Mouse (Mus musculus) hindbrain, embryonic 13.5 days (tissue): Measurements from ENCODE around the gene Lrrc74b. TPM values are rescaled to one million over a fixed set of nuclear protein-coding genes. Genes with fewer than 3 reads are reported as not detected.
A peak's percentile ranks its signal among the peaks of the same experiment; 100 is the strongest.
"Not testable (repeated sequence)": the region's sequence is repeated elsewhere in the genome, so short reads cannot be mapped to it uniquely, and the experiment has no call there.

Experiments used
- ATAC-seq: fragments of 200-750 bp; cut with Nextera tagmentation; 2 replicates; pipeline ENCODE4 v1.8.0; 2017; ENCODE audit warnings: moderate TSS enrichment; ENCODE audit not compliant: low FRiP score
- H3K27ac ChIP-seq: fragments of 300-500 bp; sonication (generic); 2 replicates; pipeline ENCODE4 v1.5.1; 2015; ENCODE audit warnings: inconsistent platforms, mild to moderate bottlenecking, moderate library complexity
- H3K27me3 ChIP-seq: fragments of 300-500 bp; sonication (generic); 2 replicates; pipeline ENCODE4 v1.6.1; 2015; ENCODE audit warnings: mild to moderate bottlenecking, inconsistent platforms
- H3K36me3 ChIP-seq: fragments of 300-500 bp; sonication (generic); 2 replicates; pipeline ENCODE4 v1.6.1; 2015; ENCODE audit warnings: mild to moderate bottlenecking, inconsistent platforms
- H3K4me1 ChIP-seq: fragments of 300-500 bp; sonication (generic); replicated peaks from 2 replicates; pipeline ENCODE4 v1.6.1; 2015; ENCODE audit warnings: inconsistent platforms
- H3K4me2 ChIP-seq: fragments of 300-500 bp; sonication (generic); 2 replicates; pipeline ENCODE4 v1.6.1; 2015; ENCODE audit warnings: inconsistent platforms, mild to moderate bottlenecking, moderate library complexity
- H3K4me3 ChIP-seq: fragments of 300-500 bp; sonication (generic); 2 replicates; pipeline ENCODE4 v1.5.1; 2015; ENCODE audit warnings: mild to moderate bottlenecking, inconsistent platforms
- H3K9ac ChIP-seq: fragments of 300-500 bp; sonication (generic); 2 replicates; pipeline ENCODE4 v1.6.1; 2015; ENCODE audit warnings: mild to moderate bottlenecking, inconsistent platforms
- H3K9me3 ChIP-seq: fragments of 300-500 bp; sonication (generic); 2 replicates; pipeline ENCODE4 v1.6.1; 2016; ENCODE audit warnings: inconsistent platforms
- WGBS: fragments of 180-500 bp; shearing (Covaris S2); methylation state at CpG from one replicate; pipeline ENCODE4 v1.1.7; 2015; 5-methylcytosine and 5-hydroxymethylcytosine counted together
- polyA plus RNA-seq: library from polyadenylated mRNA; unstranded; fragments of >200 nt; fragmentation: Nextera tagmentation; extraction: Ambion mirVana; gene quantifications from 2 replicates; pipeline ENCODE4 v1.2.1, GENCODE M21; 2015

The Lrrc74b gene
- polyA plus RNA-seq, 1 experiment from 2014 or later, result 1.3 TPM

- Histone ChIP-seq H3K9me3 (no peaks in the 10 kb centered on the region), H3K27me3 (peaks cover 29% of the 10 kb centered on the region), H3K4me2 (no peak overlapping the region), H3K27ac (no peak overlapping the region), H3K36me3 (no peaks in the 10 kb centered on the region), H3K9ac (no peak overlapping the region), H3K4me3 (no peak overlapping the region), H3K4me1 (peaks cover 26% of the 10 kb centered on the region)
- 40% methylated on average over 1 of the region's 1 CpGs for WGBS
- ATAC-seq, result no peak
These were observed 2.5 kb upstream of the Lrrc74b start for GRCm38 (mm10) chr16:17563580-17563979.

DNA sequence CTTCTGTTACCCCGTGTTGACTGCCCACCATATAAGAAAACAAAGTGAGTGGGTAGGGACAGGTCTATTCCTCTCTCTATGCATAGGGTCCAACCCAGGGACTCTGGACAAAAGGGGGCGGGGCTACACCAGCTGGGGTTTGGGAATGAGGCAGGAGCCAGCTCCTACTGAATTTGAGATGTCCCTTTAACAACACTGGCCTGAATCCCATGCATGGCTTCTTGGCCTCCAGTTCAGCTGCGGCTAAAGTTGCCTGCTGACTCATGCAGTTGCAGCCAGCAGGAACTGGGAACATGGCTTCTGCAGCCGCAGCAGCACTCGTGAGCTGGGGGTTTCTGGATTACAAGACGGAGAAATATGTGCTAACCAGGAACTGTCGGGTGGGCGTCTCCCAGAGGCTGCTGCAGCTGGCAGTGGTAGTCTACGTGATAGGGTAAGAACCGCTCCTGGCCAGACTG is 733 bp upstream of the Lrrc74b start, which contains the start of gene P2rx6:
Gene P2rx6 (plus strand): TSS at position 135 of the 458 bp plus-strand sequence.
- Histone ChIP-seq H3K36me3 (no peaks in the 10 kb centered on the region), H3K4me3 (peak within 1 kb of the TSS; percentile 20), H3K4me1 (peaks cover 33% of the 10 kb centered on the region), H3K9me3 (no peaks in the 10 kb centered on the region), H3K27me3 (peaks cover 30% of the 10 kb centered on the region), H3K9ac (peak within 1 kb of the TSS; percentile 47; the same call in 1 of the 2 replicates), H3K27ac (peak within 1 kb of the TSS; percentile 45), H3K4me2 (peak within 1 kb of the TSS; percentile 39)
- ATAC-seq, result peak; percentile 60
- 3% methylated on average over 10 of the region's 10 CpGs for WGBS

DNA sequence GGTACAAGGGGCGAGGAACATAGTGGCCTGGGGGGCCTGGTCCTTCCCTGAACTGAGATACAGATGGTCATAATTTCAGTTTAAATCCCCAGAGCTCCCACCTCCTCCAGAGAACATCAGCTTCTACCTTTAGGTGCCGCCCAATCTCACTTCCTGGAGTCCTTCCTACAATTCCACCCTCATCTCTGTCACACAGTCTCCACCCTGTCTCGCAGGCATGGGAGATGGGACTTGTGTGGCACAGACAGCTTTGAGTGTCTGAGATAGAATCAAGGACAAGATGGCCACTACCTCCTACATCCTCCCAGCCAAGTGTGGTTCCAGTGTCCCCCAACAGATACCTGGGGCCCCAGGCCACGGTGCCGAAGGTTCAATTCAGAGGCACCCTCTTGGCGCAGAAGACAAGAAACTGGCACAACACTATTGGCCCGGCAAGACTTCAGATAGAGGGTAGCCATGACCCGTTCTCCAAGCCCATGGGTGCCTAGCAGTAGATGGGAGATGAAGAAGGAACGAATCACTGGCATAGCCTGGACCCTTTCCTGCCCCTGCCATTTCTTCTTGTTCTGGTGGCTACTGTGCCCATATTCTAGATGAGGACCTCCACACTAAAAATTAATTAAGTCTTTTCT is 1.5 kb downstream of the Lrrc74b start:
- no peak for ATAC-seq
- H3K4me3 ChIP-seq, result no peak overlapping the region
- 64% methylated on average over 9 of the region's 9 CpGs for WGBS

GRCm38 (mm10) chr16:17558811-17559210 is 2.2 kb downstream of the Lrrc74b start:
- peak overlapping the region; percentile 43; the same call in 1 of the 2 replicates for H3K9ac ChIP-seq
- no peak for ATAC-seq
- WGBS, result 0% methylated on average over 5 of the region's 5 CpGs

More for the DNA sequence above, 1.5 kb downstream of the Lrrc74b start:
- Histone ChIP-seq H3K36me3 (no peaks in the 10 kb centered on the region), H3K4me1 (peaks cover 41% of the 10 kb centered on the region), H3K27me3 (peaks cover 26% of the 10 kb centered on the region), H3K27ac (no peak overlapping the region; the same call in 1 of the 2 replicates), H3K9ac (no peak overlapping the region), H3K9me3 (no peaks in the 10 kb centered on the region), H3K4me2 (0 out of 2 replicates have a peak overlapping the region, but pooled peaks have one; percentile 33)

GRCm38 (mm10) chr16:17557947-17558480 is 3.0 kb downstream of the Lrrc74b start:
- H3K4me3 ChIP-seq, result no peak overlapping the region
- H3K9me3 ChIP-seq, result no peaks in the 10 kb centered on the region
- H3K4me2 ChIP-seq, result peak overlapping the region; percentile 33
- no peak overlapping the region for H3K27ac ChIP-seq
- peaks cover 54% of the 10 kb centered on the region for H3K4me1 ChIP-seq
- 0% methylated on average over 5 of the region's 5 CpGs for WGBS
- peaks cover 22% of the 10 kb centered on the region for H3K27me3 ChIP-seq
- no peak for ATAC-seq
- H3K36me3 ChIP-seq, result no peaks in the 10 kb centered on the region
- peak overlapping the region; percentile 43 for H3K9ac ChIP-seq

More at GRCm38 (mm10) chr16:17558811-17559210, 2.2 kb downstream of the Lrrc74b start:
- H3K36me3 ChIP-seq, result no peaks in the 10 kb centered on the region
- H3K4me3 ChIP-seq, result no peak overlapping the region
- no peaks in the 10 kb centered on the region for H3K9me3 ChIP-seq
- H3K27ac ChIP-seq, result peak overlapping the region; percentile 42; the same call in 1 of the 2 replicates
- peak overlapping the region; percentile 33; the same call in 1 of the 2 replicates for H3K4me2 ChIP-seq
- peaks cover 23% of the 10 kb centered on the region for H3K27me3 ChIP-seq
- peaks cover 48% of the 10 kb centered on the region for H3K4me1 ChIP-seq

- Histone ChIP-seq H3K4me1 (peaks cover 48% of the 10 kb centered on the region), H3K9me3 (no peaks in the 10 kb centered on the region), H3K27ac (no peak overlapping the region), H3K4me3 (no peak overlapping the region), H3K27me3 (peaks cover 11% of the 10 kb centered on the region), H3K36me3 (no peaks in the 10 kb centered on the region), H3K9ac (no peak overlapping the region), H3K4me2 (no peak overlapping the region)
- ATAC-seq, result no peak
- 70% methylated on average over 4 of the region's 4 CpGs for WGBS
These were observed 4.1 kb downstream of the Lrrc74b start for GRCm38 (mm10) chr16:17556907-17557306.

DNA sequence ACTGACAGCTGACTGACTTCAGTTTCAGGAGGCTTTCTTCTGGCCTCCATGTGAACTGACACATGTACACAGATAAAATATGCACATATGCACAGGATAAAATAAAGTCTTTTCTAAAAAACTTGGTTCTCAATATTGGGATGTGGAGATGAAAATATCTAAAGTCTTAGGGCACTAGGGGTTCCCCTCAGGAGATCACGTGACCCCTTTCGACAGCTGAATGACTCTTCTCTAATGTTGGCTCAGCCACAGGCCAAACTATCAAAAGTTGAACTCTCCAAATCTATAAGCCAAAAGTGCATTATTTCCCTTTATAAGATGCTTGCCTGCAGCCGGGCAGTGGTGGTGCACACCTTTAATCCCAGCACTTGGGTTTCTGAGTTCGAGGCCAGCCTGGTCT is 4.9 kb downstream of the Lrrc74b start:
- WGBS, result 86% methylated on average over 4 of the region's 4 CpGs
- ATAC-seq, result no peak
- H3K27ac ChIP-seq, result no peak overlapping the region
- peaks cover 41% of the 10 kb centered on the region for H3K4me1 ChIP-seq
- H3K9ac ChIP-seq, result no peak overlapping the region
- H3K27me3 ChIP-seq, result peaks cover 11% of the 10 kb centered on the region
- no peaks in the 10 kb centered on the region for H3K36me3 ChIP-seq
- no peak overlapping the region for H3K4me3 ChIP-seq
- H3K4me2 ChIP-seq, result no peak overlapping the region
- no peaks in the 10 kb centered on the region for H3K9me3 ChIP-seq

DNA sequence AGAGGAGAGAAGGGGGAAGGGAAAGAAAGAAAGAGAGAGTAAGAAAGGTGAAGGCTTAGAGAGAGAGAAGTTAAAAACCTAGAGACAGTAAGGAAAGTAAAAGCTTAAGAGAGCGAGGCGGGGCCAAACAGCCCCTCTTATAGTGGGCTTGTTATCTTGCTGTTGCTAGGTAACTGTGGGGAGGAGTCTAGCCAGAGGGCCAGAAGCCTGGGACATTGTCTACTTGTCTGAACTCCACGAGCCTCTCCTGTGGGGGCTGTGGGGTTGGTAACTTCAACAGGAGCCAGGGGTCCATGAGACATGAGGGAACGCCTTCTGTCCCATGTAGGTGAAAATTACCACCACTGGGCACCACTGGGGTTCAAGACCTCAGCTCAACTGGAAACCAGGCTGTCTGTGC is 6.3 kb downstream of the Lrrc74b start:
- H3K9ac ChIP-seq, result peak overlapping the region; percentile 46
- not testable (repeated sequence) for H3K4me2 ChIP-seq
- 14% methylated on average over 4 of the region's 4 CpGs for WGBS

DNA sequence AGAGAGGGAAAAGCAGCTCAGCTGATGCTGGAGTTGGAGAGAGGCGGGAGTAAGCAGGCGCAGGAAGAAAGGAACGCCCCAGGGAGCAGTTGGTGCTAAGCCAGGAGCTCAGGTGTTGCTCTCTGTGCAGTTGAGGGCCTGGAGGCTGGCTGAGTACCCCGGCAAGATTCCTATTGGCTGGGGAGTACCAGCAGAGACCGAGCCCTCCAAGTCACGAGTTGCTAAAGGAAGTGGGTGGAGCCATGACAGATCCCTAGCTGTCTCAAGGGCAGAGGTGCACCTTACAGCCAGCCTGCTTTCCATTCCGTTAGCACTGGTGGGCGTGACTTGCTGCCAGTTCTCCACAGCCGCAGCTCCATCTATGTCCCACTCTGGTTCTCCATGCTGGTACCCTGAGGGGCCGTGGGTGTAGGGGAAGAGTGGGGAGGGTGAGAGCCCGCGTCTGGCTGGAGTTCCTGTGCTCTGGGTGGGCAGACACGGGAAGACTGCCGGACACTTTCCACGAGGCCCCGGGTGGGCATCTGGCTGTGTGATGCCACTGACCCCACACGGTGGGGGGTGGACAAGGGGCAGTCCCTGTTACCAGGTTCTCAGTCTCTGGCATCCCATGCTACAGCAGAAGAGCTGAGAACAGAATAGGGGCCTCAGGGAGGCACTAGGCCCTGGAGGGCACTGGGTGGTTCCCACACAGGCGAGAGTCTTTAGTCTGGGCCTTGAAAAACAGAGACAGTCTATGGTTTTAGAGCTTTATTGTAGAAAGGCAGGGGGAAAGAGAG is 6.9 kb downstream of the Lrrc74b start:
- H3K4me3 ChIP-seq, result peak overlapping the region; percentile 3; the same call in 1 of the 2 replicates
- peak; percentile 79 for ATAC-seq
- H3K36me3 ChIP-seq, result no peaks in the 10 kb centered on the region
- peaks cover 33% of the 10 kb centered on the region for H3K4me1 ChIP-seq
- H3K27me3 ChIP-seq, result 0 out of 2 replicates have a peak, but pooled peaks cover 4% of the 10 kb centered on the region
- no peaks in the 10 kb centered on the region for H3K9me3 ChIP-seq
- peak overlapping the region; percentile 66 for H3K27ac ChIP-seq
- peak overlapping the region; percentile 46 for H3K9ac ChIP-seq
- WGBS, result 4% methylated on average over 18 of the region's 18 CpGs
- H3K4me2 ChIP-seq, result peak overlapping the region; percentile 46

More for the DNA sequence above, 6.3 kb downstream of the Lrrc74b start:
- not testable (repeated sequence) for H3K27me3 ChIP-seq, H3K9me3 ChIP-seq, H3K36me3 ChIP-seq, H3K4me3 ChIP-seq
- Histone ChIP-seq H3K27ac (peak overlapping the region; percentile 66), H3K4me1 (peaks cover 36% of the 10 kb centered on the region)
- ATAC-seq, result 0 out of 2 replicates have a peak, but pooled peaks have one; percentile 38

DNA sequence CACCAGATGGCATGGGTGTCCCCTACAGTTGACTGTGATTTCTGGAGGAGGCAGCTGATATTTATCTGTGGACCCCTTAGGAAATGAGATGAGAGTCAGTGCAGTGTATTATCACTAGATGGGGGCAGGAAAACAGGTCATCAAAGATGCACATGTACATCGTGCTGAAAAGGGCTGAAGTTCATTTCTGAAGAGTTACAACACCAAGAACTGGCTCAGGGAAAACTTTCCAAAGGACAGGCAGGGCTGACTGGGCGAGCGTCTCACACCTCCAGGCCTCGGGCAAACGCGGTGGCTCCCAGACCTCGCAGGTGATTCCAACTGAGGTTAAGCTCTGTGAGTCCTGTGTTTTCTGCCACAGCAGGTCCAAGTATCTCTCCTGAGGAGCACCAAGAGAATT is 8.2 kb downstream of the Lrrc74b start:
- Histone ChIP-seq H3K4me1 (peaks cover 22% of the 10 kb centered on the region), H3K4me2 (no peak overlapping the region), H3K36me3 (no peaks in the 10 kb centered on the region), H3K27me3 (0 out of 2 replicates have a peak, but pooled peaks cover 4% of the 10 kb centered on the region), H3K27ac (no peak overlapping the region), H3K9ac (no peak overlapping the region), H3K4me3 (no peak overlapping the region), H3K9me3 (no peaks in the 10 kb centered on the region)
- ATAC-seq, result no peak
- WGBS, result 83% methylated on average over 7 of the region's 7 CpGs

DNA sequence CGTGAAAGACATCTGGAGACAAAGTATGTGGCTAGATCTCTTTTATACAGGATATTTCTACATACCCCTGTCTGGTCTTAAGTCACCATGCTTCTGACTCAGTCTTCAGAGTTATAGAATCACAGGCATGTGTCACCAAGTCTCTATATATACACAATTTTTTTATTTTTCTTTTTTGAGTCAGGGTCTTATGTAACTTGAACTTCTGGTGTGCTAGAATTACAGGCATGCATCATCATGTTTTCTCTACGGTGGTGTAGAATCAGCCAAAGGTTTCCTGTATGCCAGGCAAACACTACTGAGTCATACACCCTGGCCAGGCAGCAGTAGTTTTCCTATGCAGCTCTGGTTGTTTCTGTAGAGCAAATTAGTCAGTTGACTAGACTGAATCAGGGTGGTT is 18.4 kb downstream of the Lrrc74b start:
- Histone ChIP-seq H3K4me2 (no peak overlapping the region), H3K9ac (no peak overlapping the region), H3K36me3 (no peaks in the 10 kb centered on the region), H3K9me3 (no peaks in the 10 kb centered on the region), H3K4me1 (no peaks in the 10 kb centered on the region), H3K27ac (no peak overlapping the region), H3K4me3 (no peak overlapping the region), H3K27me3 (no peaks in the 10 kb centered on the region)
- ATAC-seq, result no peak
- WGBS, result 92% methylated on average over 2 of the region's 2 CpGs

DNA sequence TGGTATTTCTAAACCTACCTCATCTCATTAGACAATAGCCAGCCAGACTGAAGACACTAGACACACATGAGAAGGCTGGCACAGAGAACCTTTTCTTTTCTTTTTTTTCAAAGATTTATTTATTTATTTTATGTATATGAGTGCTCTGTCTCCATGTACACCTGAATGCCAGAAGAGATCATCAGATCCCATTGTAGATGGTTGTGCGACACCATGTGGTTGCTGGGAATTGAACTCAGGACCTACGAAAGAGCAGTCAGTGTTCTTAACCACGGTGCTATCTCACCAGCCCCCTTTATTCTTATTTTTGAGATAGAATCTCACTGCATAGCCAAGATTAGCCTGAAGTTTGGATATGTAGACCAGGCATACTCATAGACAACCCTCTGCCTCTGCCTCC is 24.5 kb downstream of the Lrrc74b start:
- Histone ChIP-seq H3K4me2 (no peak overlapping the region), H3K9me3 (no peaks in the 10 kb centered on the region), H3K4me1 (peaks cover 10% of the 10 kb centered on the region), H3K4me3 (no peak overlapping the region), H3K36me3 (no peaks in the 10 kb centered on the region), H3K9ac (no peak overlapping the region), H3K27ac (no peak overlapping the region), H3K27me3 (no peaks in the 10 kb centered on the region)
- no peak for ATAC-seq
- 89% methylated on average over 3 of the region's 3 CpGs for WGBS
